Comparison of ENCODE assay signal across 33 mouse cellular contexts in genomic region chr6:125888596-125888995, GRCm38 (mm10).
"Had no signal": no experiment of that assay in that cellular context is flagged by ENCODE, and none has a peak within 500 bp of the region (broad histone marks: within the 10 kb centered on the region; RNA-seq: fewer than 3 reads in every experiment).

No protein-coding gene starts in this region.

- H3K9me3 ChIP-seq: heart, embryonic 12.5 days; heart, embryonic 13.5 days; heart, embryonic 15.5 days; hindbrain, embryonic 10.5 days; hindbrain, embryonic 12.5 days; hindbrain, embryonic 13.5 days; hindbrain, embryonic 15.5 days; intestine, embryonic 15.5 days had no signal

- H3K9ac ChIP-seq: heart, embryonic 12.5 days; heart, embryonic 13.5 days; heart, embryonic 15.5 days; hindbrain, embryonic 12.5 days; hindbrain, embryonic 13.5 days; hindbrain, embryonic 14.5 days; hindbrain, embryonic 15.5 days; intestine, embryonic 15.5 days; kidney, embryonic 15.5 days had no signal

- H3K4me2 ChIP-seq: heart, embryonic 11.5 days; heart, embryonic 12.5 days; heart, embryonic 13.5 days; heart, embryonic 15.5 days; hindbrain, embryonic 12.5 days; hindbrain, embryonic 13.5 days; hindbrain, embryonic 14.5 days; hindbrain, embryonic 15.5 days; intestine, embryonic 15.5 days; kidney, embryonic 15.5 days had no signal

- H3K4me3 ChIP-seq: heart, embryonic 12.5 days; heart, embryonic 13.5 days; heart, embryonic 15.5 days; hindbrain, embryonic 10.5 days; hindbrain, embryonic 12.5 days; hindbrain, embryonic 13.5 days; hindbrain, embryonic 15.5 days; intestine, embryonic 15.5 days; kidney, embryonic 15.5 days; layer of hippocampus, adult 2 months; left cerebral cortex, adult 2 months had no signal

- H3K27ac ChIP-seq: heart, embryonic 13.5 days; heart, embryonic 15.5 days; hindbrain, embryonic 10.5 days; hindbrain, embryonic 12.5 days; hindbrain, embryonic 13.5 days; hindbrain, embryonic 14.5 days; hindbrain, embryonic 15.5 days; hindbrain, postnatal 0 days; intestine, embryonic 15.5 days; kidney, embryonic 15.5 days; kidney, postnatal 0 days; layer of hippocampus, adult 2 months; left cerebral cortex, adult 2 months had no signal

- H3K4me1 ChIP-seq: heart, embryonic 12.5 days; heart, embryonic 13.5 days; heart, embryonic 15.5 days; hindbrain, embryonic 10.5 days; hindbrain, embryonic 12.5 days; hindbrain, embryonic 13.5 days; hindbrain, embryonic 15.5 days; intestine, embryonic 15.5 days; kidney, embryonic 15.5 days had no signal

- DNase-seq: heart, postnatal 36 days; heart, postnatal 4 days; kidney, adult 11 months; kidney, adult 18-20 months; kidney, adult 2 months; kidney, adult 8-10 months; kidney, adult 9 months; kidney, postnatal 10 days; kidney, postnatal 14 days; kidney, postnatal 25 days; kidney, postnatal 36 days; kidney, postnatal 4 days; layer of hippocampus, adult 9-11 months; layer of hippocampus, postnatal 36 days had no signal

- H3K36me3 ChIP-seq: heart, embryonic 12.5 days; heart, embryonic 13.5 days; heart, embryonic 15.5 days; hindbrain, embryonic 10.5 days; hindbrain, embryonic 12.5 days; hindbrain, embryonic 13.5 days; hindbrain, embryonic 15.5 days; intestine, embryonic 15.5 days; kidney, embryonic 15.5 days had no signal

- H3K27me3 ChIP-seq: heart, embryonic 12.5 days; heart, embryonic 13.5 days; heart, embryonic 15.5 days; hindbrain, embryonic 12.5 days; hindbrain, embryonic 13.5 days; hindbrain, embryonic 15.5 days; intestine, embryonic 15.5 days; kidney, embryonic 15.5 days had no signal

- ATAC-seq: hindbrain, embryonic 16.5 days; hindbrain, postnatal 0 days; inflammation-experienced regulatory T-cells, adult 6 months; intestine, embryonic 15.5 days; intestine, embryonic 16.5 days; intestine, postnatal 0 days had no signal
